8 mouse cellular contexts compared by ENCODE assay signal in the genomic region with DNA sequence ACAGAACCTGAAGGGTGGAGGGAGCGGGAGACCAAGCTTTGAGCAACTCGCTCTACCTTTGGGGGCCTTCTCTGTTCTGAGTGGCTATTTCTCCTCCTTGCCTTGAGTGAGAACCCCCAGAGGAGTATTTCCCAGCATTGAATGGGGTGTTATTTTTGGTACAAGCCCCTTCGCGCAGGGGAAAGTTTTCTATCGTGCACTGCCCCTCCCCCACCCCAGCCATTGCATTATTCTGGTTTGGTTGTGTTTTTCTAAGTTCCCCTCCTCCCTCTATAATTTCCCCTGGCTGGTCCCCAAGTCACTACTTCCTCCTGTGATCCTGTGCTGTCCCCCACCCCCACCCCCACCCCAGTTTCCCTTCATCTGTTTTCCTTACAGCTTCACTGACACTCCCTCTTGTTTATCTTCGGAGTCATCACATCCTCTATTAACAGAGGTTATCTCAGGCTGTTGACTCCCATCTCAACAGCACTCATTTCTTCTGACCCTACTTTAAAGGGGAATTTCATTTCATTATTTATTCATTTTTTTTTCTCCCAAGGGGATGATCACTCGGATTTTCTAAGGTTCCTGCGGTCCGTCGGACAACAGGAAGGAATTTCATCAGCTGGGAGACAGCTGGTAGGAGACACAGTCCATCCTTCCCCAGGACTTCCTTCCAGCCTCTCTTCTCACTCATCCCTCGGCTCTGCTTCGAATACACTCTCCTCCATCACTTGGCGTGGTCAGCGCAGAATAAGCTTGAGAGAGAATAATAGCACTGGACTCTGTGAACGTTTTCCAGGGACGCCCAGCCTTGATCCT. TPM values are rescaled to one million over a fixed set of nuclear protein-coding genes. Genes with fewer than 3 reads are reported as not detected.
DNase-seq lines count a peak whose midpoint lies in the region; ATAC-seq lines count a peak whose summit lies in the region.

No protein-coding gene starts in this region.

- no peaks in the 10 kb centered on the region for H3K36me3 ChIP-seq in liver, embryonic 15.5 days (replicated peaks)

- H3K9me3 ChIP-seq in liver, embryonic 15.5 days (replicated peaks), result no peaks in the 10 kb centered on the region

- peak; percentile 43 for DNase-seq in thymus, postnatal 4 days
- DNase-seq in thymus, postnatal 14 days, result no peak
- peak; percentile 26 for DNase-seq in induced T-regulatory cell, adult 2 months (ENCODE audit: low read depth)
- no peak for DNase-seq in frontal cortex, postnatal 14 days (ENCODE audit: low spot score in 2 of 2)
- no peak for DNase-seq in thymus, postnatal 36 days
- DNase-seq in layer of hippocampus, postnatal 25 days (ENCODE audit: extremely low spot score in 1 of 2, low spot score in 1 of 2), result no peak
- DNase-seq in cerebellum, postnatal 4 days (ENCODE audit: low spot score in 2 of 2), result no peak

- 15% methylated on average over 16 of the region's 16 CpGs for WGBS in liver, embryonic 15.5 days (ENCODE audit: insufficient replicate concordance)

- H3K27ac ChIP-seq in liver, embryonic 15.5 days (replicated peaks), result no peak overlapping the region

- no peak overlapping the region for H3K4me3 ChIP-seq in liver, embryonic 15.5 days (replicated peaks)

- peak; percentile 28; the same call in 1 of the 2 replicates for ATAC-seq in liver, embryonic 15.5 days (ENCODE audit: insufficient read depth)

- no peak overlapping the region for H3K9ac ChIP-seq in liver, embryonic 15.5 days

- H3K4me2 ChIP-seq in liver, embryonic 15.5 days, result peak overlapping the region; percentile 38

- peaks cover 2% of the 10 kb centered on the region; the same call in 1 of the 2 replicates for H3K4me1 ChIP-seq in liver, embryonic 15.5 days (replicated peaks)

- H3K27me3 ChIP-seq in liver, embryonic 15.5 days, result no peaks in the 10 kb centered on the region

RNA-seq across cellular contexts. Expression of gene Dyrk2, which starts 58.9 kb away (rescaled TPM):
- 1.9 and 2.3 TPM in 2 replicates for polyA plus RNA-seq in liver, embryonic 15.5 days (2015; fragmentation: Nextera tagmentation; extraction: Ambion mirVana)
- 10 to 100 TPM; 53.1 to 63.3 TPM for total RNA-seq in layer of hippocampus, postnatal 25 days (2021)

Comparison
In these comparisons a context has a peak if more than half of its experiments do, and no peak if none do; other contexts are left out.
1. DNase-seq: peak in thymus, postnatal 4 days (single experiment) and induced T-regulatory cell, adult 2 months (single experiment); none in thymus, postnatal 14 days (single experiment), frontal cortex, postnatal 14 days (0 of 2), thymus, postnatal 36 days (0 of 2), layer of hippocampus, postnatal 25 days (0 of 2) and cerebellum, postnatal 4 days (0 of 2).